Mouse (Mus musculus): ENCODE measurements around the gene Pbp2. TPM values are rescaled to one million over a fixed set of nuclear protein-coding genes. Genes with fewer than 3 reads are reported as not detected.

Gene Pbp2
- not detected in 2 replicates for polyA plus RNA-seq (2015; fragmentation: Nextera tagmentation; extraction: Ambion mirVana)

DNA sequence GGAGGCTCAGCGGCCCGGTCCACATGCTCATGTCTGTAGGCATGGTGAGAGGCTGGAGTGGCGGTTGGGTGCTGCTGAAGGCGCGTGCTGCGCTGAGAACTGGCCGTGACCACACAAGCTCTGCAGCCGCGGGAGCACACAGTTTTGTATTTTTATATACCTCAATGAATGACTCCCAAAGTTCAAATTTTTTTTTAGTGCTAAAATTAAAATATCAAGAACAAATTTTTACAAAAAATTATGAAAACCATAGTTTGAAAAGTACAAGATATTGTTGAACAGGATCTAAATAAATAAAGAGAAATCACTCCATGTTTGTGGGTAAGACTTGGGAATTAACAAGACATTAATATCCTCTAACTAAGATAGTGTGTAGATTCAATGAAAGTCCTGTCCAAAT lies at the start of gene Pbp2:
Gene Pbp2 (minus strand): TSS at position 101 of the 400 bp plus-strand sequence.
- Histone ChIP-seq H3K36me3 (no peaks in the 10 kb centered on the region), H3K27ac (replicated peaks) (no peak within 1 kb of the TSS), H3K4me2 (no peak within 1 kb of the TSS), H3K27me3 (replicated peaks) (no peaks in the 10 kb centered on the region), H3K4me1 (no peaks in the 10 kb centered on the region), H3K9ac (no peak within 1 kb of the TSS), H3K4me3 (no peak within 1 kb of the TSS), H3K9me3 (peaks cover 5% of the 10 kb centered on the region; the same call in 1 of the 2 replicates)
- no peak for ATAC-seq (ENCODE audit: extremely low read depth, insufficient number of reproducible peaks, low FRiP score, low TSS enrichment)
- 92% methylated on average over 9 of the region's 9 CpGs for WGBS

DNA sequence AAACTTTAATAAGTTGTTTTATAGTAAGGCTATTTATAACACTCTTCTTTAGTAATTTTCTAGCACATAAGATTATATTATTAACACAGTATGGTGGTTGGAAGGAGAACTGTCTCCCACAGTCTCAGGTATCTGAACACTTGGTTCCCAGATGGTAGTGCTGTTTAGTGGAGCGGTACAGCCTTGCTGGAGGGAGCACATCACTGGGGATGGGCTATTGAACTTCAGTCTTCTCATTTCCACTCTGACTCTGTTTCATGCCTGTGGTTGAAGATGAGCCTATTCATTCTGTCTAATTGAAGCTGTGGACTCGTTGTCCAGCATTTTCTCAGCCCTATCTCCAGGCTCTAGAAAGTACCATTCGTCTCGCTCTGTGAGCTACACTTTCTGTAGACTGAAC lies 44.7 kb upstream of the Pbp2 start:
- whole genome bisulfite sequencing: 82% methylated on average over 4 of the region's 4 CpGs
- Histone ChIP-seq H3K36me3 (no peaks in the 10 kb centered on the region), H3K9ac (no peak overlapping the region), H3K27me3 (replicated peaks) (no peaks in the 10 kb centered on the region), H3K4me1 (peaks cover 10% of the 10 kb centered on the region), H3K27ac (replicated peaks) (no peak overlapping the region), H3K9me3 (no peaks in the 10 kb centered on the region), H3K4me3 (no peak overlapping the region), H3K4me2 (no peak overlapping the region)
- no peak for ATAC-seq (ENCODE audit: extremely low read depth, insufficient number of reproducible peaks, low FRiP score, low TSS enrichment)

DNA sequence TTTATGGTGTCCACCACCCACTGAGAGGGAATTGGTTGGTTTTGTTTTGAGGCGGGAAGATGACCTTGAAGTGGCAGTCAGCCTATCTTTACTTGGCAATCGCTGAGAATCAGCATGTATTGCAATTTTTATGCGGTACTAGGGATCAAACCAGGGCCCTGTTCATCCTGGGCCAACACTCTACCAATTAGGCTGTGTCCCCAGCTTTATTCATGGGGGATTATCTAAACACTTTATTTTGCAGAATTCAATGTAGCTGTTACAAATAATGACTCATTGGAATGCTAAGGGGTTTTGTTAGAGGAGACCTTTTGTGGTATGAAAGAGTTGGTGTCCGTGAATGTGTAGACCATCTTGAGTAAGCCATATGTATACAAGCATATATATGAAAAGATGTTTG lies 42.3 kb upstream of the Pbp2 start:
- no peak for ATAC-seq (ENCODE audit: extremely low read depth, insufficient number of reproducible peaks, low FRiP score, low TSS enrichment)

DNA sequence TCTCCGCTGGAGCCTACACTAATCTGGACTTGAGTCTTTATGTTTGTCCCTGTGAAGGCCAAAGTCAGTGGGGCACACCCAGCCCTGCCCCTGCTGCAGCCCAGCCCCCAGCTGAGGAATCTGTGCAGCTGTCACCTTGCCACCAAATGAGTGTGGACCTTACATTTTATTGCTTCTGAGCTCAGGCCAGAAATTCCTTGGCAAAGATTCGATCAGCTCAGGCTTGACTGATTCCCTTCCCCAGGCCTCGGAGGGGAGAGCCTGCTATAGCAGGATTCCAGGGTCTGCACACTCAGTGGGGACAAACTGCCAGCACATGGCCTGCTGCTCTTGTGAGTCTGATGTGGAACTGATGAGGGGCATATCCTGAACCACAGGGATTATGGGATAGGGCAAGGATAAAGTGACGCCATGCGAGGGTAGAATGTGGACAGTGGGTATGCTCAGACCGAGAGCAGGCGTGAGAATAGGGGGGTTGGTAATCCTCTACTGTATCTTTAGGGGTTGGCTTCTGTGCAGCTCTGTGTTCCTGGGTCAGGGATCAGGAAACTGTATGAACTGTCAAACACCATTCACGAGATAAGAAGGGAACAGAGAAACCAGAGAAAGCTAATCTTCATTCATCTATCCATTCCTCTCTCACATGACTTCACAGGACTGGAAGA lies 41.6 kb upstream of the Pbp2 start:
- H3K36me3 ChIP-seq: no peaks in the 10 kb centered on the region
- H3K27ac ChIP-seq (replicated peaks): no peak overlapping the region
- H3K4me2 ChIP-seq: no peak overlapping the region
- H3K9ac ChIP-seq: peak overlapping the region; percentile 28; the same call in 1 of the 2 replicates
- WGBS: 56% methylated on average over 8 of the region's 8 CpGs
- H3K9me3 ChIP-seq: no peaks in the 10 kb centered on the region
- ATAC-seq (ENCODE audit: extremely low read depth, insufficient number of reproducible peaks, low FRiP score, low TSS enrichment): no peak
- no peak overlapping the region for H3K4me3 ChIP-seq
- peaks cover 10% of the 10 kb centered on the region for H3K4me1 ChIP-seq
- H3K27me3 ChIP-seq (replicated peaks): no peaks in the 10 kb centered on the region

More for the DNA sequence above, 42.3 kb upstream of the Pbp2 start:
- H3K27ac ChIP-seq (replicated peaks): no peak overlapping the region
- H3K27me3 ChIP-seq (replicated peaks): no peaks in the 10 kb centered on the region
- peaks cover 10% of the 10 kb centered on the region for H3K4me1 ChIP-seq
- H3K9ac ChIP-seq: no peak overlapping the region
- H3K4me2 ChIP-seq: no peak overlapping the region
- WGBS: 73% methylated on average over 4 of the region's 4 CpGs
- H3K36me3 ChIP-seq: no peaks in the 10 kb centered on the region
- no peak overlapping the region for H3K4me3 ChIP-seq
- no peaks in the 10 kb centered on the region for H3K9me3 ChIP-seq

DNA sequence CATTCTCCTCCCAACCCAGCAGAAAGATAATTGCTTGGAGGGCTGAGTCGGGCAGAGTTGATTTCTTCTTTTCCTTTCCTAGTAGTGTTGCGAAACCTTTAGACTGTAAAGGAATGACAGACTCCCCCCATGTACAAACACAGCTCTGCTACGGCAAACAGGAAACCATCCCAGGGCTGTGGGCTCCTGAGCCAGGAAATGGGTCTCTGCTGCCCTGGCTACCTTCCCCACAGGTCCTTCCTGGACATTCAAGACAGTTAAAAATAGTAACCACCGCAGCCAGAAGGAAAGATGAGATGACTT lies 30.8 kb upstream of the Pbp2 start:
- Histone ChIP-seq H3K27ac (replicated peaks) (peak overlapping the region; percentile 53), H3K4me3 (no peak overlapping the region), H3K27me3 (replicated peaks) (no peaks in the 10 kb centered on the region), H3K4me1 (peaks cover 5% of the 10 kb centered on the region; the same call in 1 of the 2 replicates), H3K36me3 (no peaks in the 10 kb centered on the region), H3K9ac (no peak overlapping the region), H3K9me3 (no peaks in the 10 kb centered on the region), H3K4me2 (no peak overlapping the region)
- no peak for ATAC-seq (ENCODE audit: extremely low read depth, insufficient number of reproducible peaks, low FRiP score, low TSS enrichment)
- WGBS: 56% methylated on average over 4 of the region's 4 CpGs

DNA sequence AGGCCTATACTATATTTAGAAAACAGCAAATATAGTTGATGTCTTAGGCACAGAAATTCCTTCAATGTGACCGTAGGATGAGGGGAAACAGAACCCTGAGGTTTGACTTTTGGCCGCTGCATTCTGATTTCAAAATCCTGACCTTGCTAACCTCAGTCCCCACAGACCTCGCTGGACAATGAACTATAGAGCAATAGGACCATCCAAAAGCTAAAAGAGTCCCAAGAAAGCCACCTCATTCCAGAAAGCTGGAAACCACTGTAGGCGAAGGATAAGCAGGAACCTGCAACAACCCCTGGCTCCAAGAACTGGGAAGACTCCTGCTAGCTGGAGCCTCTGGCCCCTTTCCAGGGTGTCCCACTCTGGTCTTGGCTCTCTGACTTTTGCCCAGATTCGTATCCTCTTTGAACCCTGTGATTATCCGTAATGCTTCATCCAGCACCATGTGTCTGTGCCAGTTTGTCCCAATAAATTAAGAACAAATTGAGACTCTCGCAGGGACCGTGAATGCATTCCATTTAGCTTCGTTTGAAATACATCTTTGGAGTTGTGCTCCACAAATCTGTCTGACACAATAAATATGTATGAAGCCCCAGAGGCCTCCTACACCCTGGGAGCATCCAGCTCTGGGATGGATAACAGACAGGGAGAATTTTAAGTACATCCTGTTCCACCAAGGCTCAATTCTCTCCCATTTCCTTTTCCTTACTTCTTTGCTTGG lies 30.3 kb upstream of the Pbp2 start:
- H3K36me3 ChIP-seq: no peaks in the 10 kb centered on the region
- H3K4me3 ChIP-seq: no peak overlapping the region
- no peak for ATAC-seq (ENCODE audit: extremely low read depth, insufficient number of reproducible peaks, low FRiP score, low TSS enrichment)
- no peak overlapping the region for H3K9ac ChIP-seq
- no peaks in the 10 kb centered on the region for H3K27me3 ChIP-seq (replicated peaks)
- no peak overlapping the region for H3K4me2 ChIP-seq
- no peaks in the 10 kb centered on the region for H3K9me3 ChIP-seq
- peaks cover 5% of the 10 kb centered on the region; the same call in 1 of the 2 replicates for H3K4me1 ChIP-seq
- 62% methylated on average over 9 of the region's 9 CpGs for WGBS
- peak overlapping the region; percentile 53 for H3K27ac ChIP-seq (replicated peaks)

DNA sequence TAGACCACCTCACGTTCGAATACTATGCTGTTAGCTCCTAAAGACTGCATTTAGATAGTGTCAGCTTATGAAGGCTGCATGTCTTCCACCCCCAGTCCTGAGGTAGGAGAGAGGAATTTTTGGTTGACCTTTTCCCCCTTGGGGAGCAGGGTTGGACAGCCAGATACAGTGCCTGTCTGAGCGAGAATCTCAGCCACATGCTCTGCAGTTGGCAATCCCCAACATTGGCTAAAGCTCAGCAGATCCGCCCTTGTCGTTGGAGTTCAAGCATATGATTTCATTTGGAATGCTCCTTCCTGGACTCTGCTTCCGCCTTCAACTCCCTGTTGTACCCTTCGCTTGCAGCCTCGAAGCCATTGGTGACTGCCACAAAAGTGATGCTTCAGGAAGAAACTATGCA lies 26.2 kb upstream of the Pbp2 start:
- H3K4me2 ChIP-seq: no peak overlapping the region

DNA sequence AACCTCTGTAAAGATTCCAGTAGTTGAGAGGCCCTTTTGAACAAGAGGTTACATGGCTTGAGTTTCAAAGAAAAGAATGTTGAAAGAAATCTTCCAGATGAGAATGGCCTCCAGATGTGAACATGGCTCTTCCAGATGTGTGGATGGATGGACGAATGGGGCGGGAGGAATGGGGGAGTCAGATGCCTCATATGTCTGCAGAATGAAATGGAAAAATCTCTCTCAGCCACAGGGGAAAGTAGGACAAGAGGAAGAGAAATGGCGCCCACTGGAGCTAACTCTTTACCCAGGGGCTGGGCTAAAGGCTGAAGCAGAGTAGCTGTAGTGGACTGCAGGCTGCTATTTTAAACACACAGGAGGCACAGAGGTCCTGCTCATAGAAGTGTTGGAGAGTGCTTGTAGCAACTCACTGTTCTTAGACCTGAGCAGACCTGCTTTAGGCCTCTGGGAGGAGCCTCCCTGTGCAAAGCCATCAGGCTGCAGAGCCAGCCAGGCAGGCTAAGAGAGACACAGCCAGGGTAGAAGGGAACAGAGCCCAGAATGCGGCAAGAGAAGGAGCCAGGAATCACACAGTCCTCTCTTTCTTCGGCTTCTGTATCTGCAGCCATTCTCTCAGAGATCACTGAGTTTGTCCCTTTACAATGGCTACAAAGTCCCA lies 23.9 kb upstream of the Pbp2 start:
- no peaks in the 10 kb centered on the region for H3K9me3 ChIP-seq
- H3K27me3 ChIP-seq (replicated peaks): no peaks in the 10 kb centered on the region
- H3K4me3 ChIP-seq: no peak overlapping the region
- H3K4me2 ChIP-seq: no peak overlapping the region
- 46% methylated on average over 5 of the region's 5 CpGs for WGBS
- peak overlapping the region; percentile 63 for H3K27ac ChIP-seq (replicated peaks)
- H3K9ac ChIP-seq: no peak overlapping the region; the same call in 1 of the 2 replicates
- peaks cover 30% of the 10 kb centered on the region for H3K4me1 ChIP-seq
- ATAC-seq (ENCODE audit: extremely low read depth, insufficient number of reproducible peaks, low FRiP score, low TSS enrichment): no peak
- H3K36me3 ChIP-seq: no peaks in the 10 kb centered on the region

More for the DNA sequence above, 26.2 kb upstream of the Pbp2 start:
- Histone ChIP-seq H3K4me1 (peaks cover 35% of the 10 kb centered on the region), H3K27ac (replicated peaks) (no peak overlapping the region), H3K9ac (no peak overlapping the region), H3K9me3 (no peaks in the 10 kb centered on the region), H3K36me3 (no peaks in the 10 kb centered on the region), H3K4me3 (no peak overlapping the region), H3K27me3 (replicated peaks) (no peaks in the 10 kb centered on the region)
- no peak for ATAC-seq (ENCODE audit: extremely low read depth, insufficient number of reproducible peaks, low FRiP score, low TSS enrichment)
- 83% methylated on average over 8 of the region's 8 CpGs for WGBS

DNA sequence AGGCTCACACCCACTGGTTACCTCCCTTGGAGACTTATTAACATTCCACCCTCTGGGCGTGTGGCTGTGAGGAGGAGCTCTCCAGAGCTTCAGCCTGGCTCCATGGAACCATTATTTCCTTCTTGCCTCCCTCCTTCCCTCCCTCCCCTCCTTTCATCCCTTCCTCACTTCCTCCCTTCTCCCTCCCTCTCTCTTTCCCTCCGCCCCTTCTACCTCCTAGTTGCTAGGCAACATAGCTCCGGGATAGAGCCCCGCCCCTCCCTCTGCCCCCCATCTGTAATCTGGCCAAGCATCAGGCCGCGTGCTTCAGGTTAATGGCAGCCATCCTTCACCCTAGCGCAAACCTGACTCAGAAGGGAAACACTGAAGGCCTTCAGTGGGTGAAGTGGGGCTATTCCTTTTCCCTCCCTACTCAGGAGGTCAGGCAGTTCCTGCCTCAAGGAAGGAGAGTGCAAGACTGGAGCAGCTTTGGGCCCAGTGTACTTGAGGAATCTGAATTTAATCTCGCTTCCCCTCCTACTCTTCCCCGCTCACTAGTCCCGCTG lies 22.6 kb upstream of the Pbp2 start:
- Histone ChIP-seq H3K27ac (replicated peaks) (peak overlapping the region; percentile 13; the same call in 1 of the 2 replicates), H3K4me1 (peaks cover 30% of the 10 kb centered on the region), H3K4me2 (no peak overlapping the region), H3K9ac (no peak overlapping the region), H3K36me3 (no peaks in the 10 kb centered on the region), H3K9me3 (no peaks in the 10 kb centered on the region), H3K4me3 (no peak overlapping the region), H3K27me3 (replicated peaks) (no peaks in the 10 kb centered on the region)
- WGBS: 24% methylated on average over 10 of the region's 10 CpGs
- ATAC-seq (ENCODE audit: extremely low read depth, insufficient number of reproducible peaks, low FRiP score, low TSS enrichment): peak; percentile 25

DNA sequence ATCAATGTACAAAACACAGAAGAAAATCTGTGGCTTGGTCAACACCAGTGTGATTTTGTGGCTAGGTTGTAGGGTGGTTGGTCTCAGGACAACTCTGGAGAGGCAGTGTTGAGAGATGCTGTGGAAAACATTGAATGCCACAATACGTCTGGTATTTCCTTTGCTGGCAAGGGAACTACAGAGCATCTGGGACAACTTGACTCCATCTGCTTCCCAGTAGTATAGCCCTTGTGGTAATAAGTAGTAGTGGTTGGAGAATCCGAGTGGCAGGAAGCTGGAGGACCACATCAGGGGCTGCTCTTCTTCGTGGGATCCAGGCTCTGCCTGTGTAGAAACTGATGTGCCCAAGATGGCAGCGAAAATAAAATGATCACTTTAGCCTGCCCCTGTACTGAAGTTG lies 21.7 kb upstream of the Pbp2 start:
- no peak for ATAC-seq (ENCODE audit: extremely low read depth, insufficient number of reproducible peaks, low FRiP score, low TSS enrichment)
- H3K27me3 ChIP-seq (replicated peaks): no peaks in the 10 kb centered on the region
- no peaks in the 10 kb centered on the region for H3K9me3 ChIP-seq
- H3K36me3 ChIP-seq: no peaks in the 10 kb centered on the region
- WGBS: 63% methylated on average over 4 of the region's 4 CpGs
- H3K27ac ChIP-seq (replicated peaks): no peak overlapping the region
- no peak overlapping the region for H3K9ac ChIP-seq
- H3K4me2 ChIP-seq: no peak overlapping the region
- peaks cover 30% of the 10 kb centered on the region for H3K4me1 ChIP-seq
- no peak overlapping the region for H3K4me3 ChIP-seq

DNA sequence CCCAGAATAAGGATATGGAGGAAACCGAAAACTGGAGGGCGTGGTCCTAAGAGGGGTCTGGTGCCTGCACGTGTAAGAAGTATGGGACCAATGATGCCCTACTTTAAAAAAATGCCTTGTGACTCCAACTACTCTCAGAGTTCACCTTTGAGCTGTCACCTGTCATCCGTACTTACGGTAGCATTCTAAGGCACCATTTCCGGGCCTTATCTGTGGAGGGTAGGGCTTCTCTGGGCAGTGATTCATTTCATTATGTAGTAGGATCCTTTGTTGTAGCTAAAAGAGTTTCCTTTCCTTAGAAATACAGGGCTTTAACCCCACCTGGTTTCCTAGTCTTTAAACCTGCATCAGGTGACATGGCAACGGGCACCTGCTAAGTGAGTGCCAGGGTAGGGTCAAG lies 16.6 kb upstream of the Pbp2 start:
- Histone ChIP-seq H3K4me2 (no peak overlapping the region), H3K27ac (replicated peaks) (no peak overlapping the region), H3K27me3 (replicated peaks) (no peaks in the 10 kb centered on the region), H3K4me1 (peaks cover 19% of the 10 kb centered on the region), H3K9me3 (no peaks in the 10 kb centered on the region), H3K4me3 (no peak overlapping the region), H3K9ac (no peak overlapping the region), H3K36me3 (no peaks in the 10 kb centered on the region)
- WGBS: 80% methylated on average over 7 of the region's 7 CpGs
- ATAC-seq (ENCODE audit: extremely low read depth, insufficient number of reproducible peaks, low FRiP score, low TSS enrichment): no peak

Data from heart, embryonic 13.5 days (tissue).